ENCODE assay signal across 25 mouse cellular contexts in the genomic region with DNA sequence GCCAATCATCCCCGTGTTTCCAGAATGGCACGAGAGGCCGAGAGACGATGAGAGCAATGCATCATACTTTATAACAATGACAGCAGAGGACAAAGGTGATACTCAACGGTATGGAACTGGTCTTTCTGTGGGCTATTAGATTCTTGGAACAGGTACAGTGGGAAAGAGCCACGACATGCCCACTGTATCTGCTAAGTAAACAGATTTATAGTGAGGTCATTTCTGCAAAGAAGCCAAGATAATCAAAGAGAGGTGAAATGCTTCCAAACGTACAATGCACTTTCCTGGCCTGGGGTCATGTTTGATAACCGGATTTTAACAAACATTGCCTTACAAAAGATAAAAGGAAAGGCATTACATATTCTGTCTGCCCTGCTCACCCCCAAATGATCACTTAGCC. TPM values are rescaled to one million over a fixed set of nuclear protein-coding genes. Genes with fewer than 3 reads are reported as not detected.
DNase-seq lines count a peak whose midpoint lies in the region; ATAC-seq lines count a peak whose summit lies in the region.
"Had no signal": no experiment of that assay in that cellular context is flagged by ENCODE, and none has a peak within 500 bp of the region (broad histone marks: within the 10 kb centered on the region; RNA-seq: fewer than 3 reads in every experiment).

No protein-coding gene starts in this region.

- H3K4me3 ChIP-seq in liver, embryonic 15.5 days (replicated peaks) = no peak overlapping the region
- H3K4me3 ChIP-seq in liver, embryonic 11.5 days (ENCODE audit: low read depth, low read length) = no peak overlapping the region
- no peak overlapping the region for H3K4me3 ChIP-seq in stomach, embryonic 14.5 days (ENCODE audit: low read depth, low read length)
- no peak overlapping the region for H3K4me3 ChIP-seq in stomach, embryonic 16.5 days (replicated peaks; ENCODE audit: low read length)
- no peak overlapping the region for H3K4me3 ChIP-seq in hindbrain, embryonic 12.5 days
- H3K4me3 ChIP-seq: embryonic facial prominence, embryonic 12.5 days; embryonic facial prominence, embryonic 15.5 days; heart, adult 2 months; heart, embryonic 10.5 days; heart, embryonic 13.5 days; hindbrain, embryonic 15.5 days had no signal

- no peak overlapping the region for H3K9ac ChIP-seq in liver, embryonic 15.5 days
- no peak overlapping the region for H3K9ac ChIP-seq in liver, embryonic 11.5 days (ENCODE audit: low read depth, low read length)
- H3K9ac ChIP-seq in stomach, embryonic 14.5 days (replicated peaks; ENCODE audit: low read depth, low read length) = no peak overlapping the region
- H3K9ac ChIP-seq in stomach, embryonic 16.5 days (ENCODE audit: low read length) = no peak overlapping the region
- H3K9ac ChIP-seq in hindbrain, embryonic 12.5 days = no peak overlapping the region
- H3K9ac ChIP-seq: embryonic facial prominence, embryonic 12.5 days; embryonic facial prominence, embryonic 15.5 days; forebrain, postnatal 0 days; heart, embryonic 13.5 days; hindbrain, embryonic 15.5 days had no signal

- DNase-seq in liver, embryonic 11.5 days (ENCODE audit: low spot score) = no peak
- DNase-seq in kidney, postnatal 36 days = no peak
- DNase-seq: adrenal gland, adult 2 months; adrenal gland, postnatal 14 days; cerebellum, adult 11 months; cerebellum, adult 2 months; cerebellum, adult 9-11 months; cerebellum, postnatal 25 days; forebrain, postnatal 0 days; gastrocnemius, postnatal 10 days; gastrocnemius, postnatal 36 days; heart, adult 2 months; heart, postnatal 14 days; heart, postnatal 4 days had no signal

- 67% methylated on average over 8 of the region's 8 CpGs for WGBS in liver, embryonic 15.5 days (ENCODE audit: insufficient replicate concordance)
- WGBS in liver, embryonic 11.5 days = 77% methylated on average over 8 of the region's 8 CpGs
- WGBS in stomach, embryonic 14.5 days = 48% methylated on average over 8 of the region's 8 CpGs
- WGBS in stomach, embryonic 16.5 days = 47% methylated on average over 8 of the region's 8 CpGs
- whole genome bisulfite sequencing in hindbrain, embryonic 12.5 days = 87% methylated on average over 8 of the region's 8 CpGs

- H3K27ac ChIP-seq in liver, embryonic 15.5 days (replicated peaks) = no peak overlapping the region
- H3K27ac ChIP-seq in liver, embryonic 11.5 days (ENCODE audit: low read depth, low read length) = no peak overlapping the region
- no peak overlapping the region for H3K27ac ChIP-seq in stomach, embryonic 14.5 days (ENCODE audit: low read length)
- no peak overlapping the region for H3K27ac ChIP-seq in stomach, embryonic 16.5 days (ENCODE audit: low read length)
- no peak overlapping the region for H3K27ac ChIP-seq in hindbrain, embryonic 12.5 days
- H3K27ac ChIP-seq: embryonic facial prominence, embryonic 12.5 days; embryonic facial prominence, embryonic 15.5 days; heart, adult 2 months; heart, embryonic 10.5 days; heart, embryonic 13.5 days; hindbrain, embryonic 15.5 days had no signal

- no peaks in the 10 kb centered on the region for H3K27me3 ChIP-seq in liver, embryonic 15.5 days
- H3K27me3 ChIP-seq in liver, embryonic 11.5 days (replicated peaks; ENCODE audit: control insufficient read depth, insufficient read depth, low read length) = no peaks in the 10 kb centered on the region
- H3K27me3 ChIP-seq in stomach, embryonic 14.5 days (ENCODE audit: control insufficient read depth, insufficient read depth, low read length) = no peaks in the 10 kb centered on the region
- no peaks in the 10 kb centered on the region for H3K27me3 ChIP-seq in stomach, embryonic 16.5 days (ENCODE audit: control insufficient read depth, insufficient read depth, low read length)
- H3K27me3 ChIP-seq in hindbrain, embryonic 12.5 days = no peaks in the 10 kb centered on the region
- H3K27me3 ChIP-seq: embryonic facial prominence, embryonic 12.5 days; embryonic facial prominence, embryonic 15.5 days; heart, embryonic 13.5 days; hindbrain, embryonic 15.5 days had no signal

- ATAC-seq in liver, embryonic 15.5 days (ENCODE audit: insufficient read depth) = peak; percentile 30; the same call in 1 of the 2 replicates
- ATAC-seq in liver, embryonic 11.5 days (replicated peaks; ENCODE audit: low FRiP score) = no peak
- 0 out of 2 replicates have a peak, but pooled peaks have one; percentile 53 for ATAC-seq in stomach, embryonic 14.5 days (ENCODE audit: insufficient number of reproducible peaks, insufficient read depth, low FRiP score, low read depth)
- peak; percentile 53; the same call in 1 of the 2 replicates for ATAC-seq in stomach, embryonic 16.5 days (ENCODE audit: insufficient read depth, low FRiP score)
- ATAC-seq in hindbrain, embryonic 12.5 days (ENCODE audit: low FRiP score) = no peak
- ATAC-seq: CD4-positive, CD25-positive, alpha-beta regulatory T cell, adult 4 months; forebrain, embryonic 14.5 days; forebrain, postnatal 0 days had no signal

- H3K4me1 ChIP-seq in liver, embryonic 15.5 days (replicated peaks) = no peaks in the 10 kb centered on the region
- H3K4me1 ChIP-seq in liver, embryonic 11.5 days (replicated peaks; ENCODE audit: control insufficient read depth, insufficient read depth, low read length) = no peaks in the 10 kb centered on the region
- H3K4me1 ChIP-seq in stomach, embryonic 14.5 days (ENCODE audit: control insufficient read depth, insufficient read depth, low read length) = no peaks in the 10 kb centered on the region
- H3K4me1 ChIP-seq in stomach, embryonic 16.5 days (ENCODE audit: control insufficient read depth, insufficient read depth, low read length) = no peaks in the 10 kb centered on the region
- H3K4me1 ChIP-seq in hindbrain, embryonic 12.5 days = no peaks in the 10 kb centered on the region
- H3K4me1 ChIP-seq: embryonic facial prominence, embryonic 12.5 days; embryonic facial prominence, embryonic 15.5 days; heart, embryonic 10.5 days; hindbrain, embryonic 15.5 days had no signal

- no peaks in the 10 kb centered on the region for H3K9me3 ChIP-seq in liver, embryonic 15.5 days (replicated peaks)
- H3K9me3 ChIP-seq in liver, embryonic 11.5 days (ENCODE audit: control insufficient read depth, low read length) = no peaks in the 10 kb centered on the region
- no peaks in the 10 kb centered on the region for H3K9me3 ChIP-seq in stomach, embryonic 14.5 days (ENCODE audit: control insufficient read depth, low read depth, low read length)
- H3K9me3 ChIP-seq in stomach, embryonic 16.5 days (replicated peaks; ENCODE audit: control insufficient read depth, low read length) = no peaks in the 10 kb centered on the region
- no peaks in the 10 kb centered on the region for H3K9me3 ChIP-seq in hindbrain, embryonic 12.5 days (replicated peaks)
- H3K9me3 ChIP-seq: embryonic facial prominence, embryonic 12.5 days; embryonic facial prominence, embryonic 15.5 days; heart, embryonic 10.5 days; heart, embryonic 13.5 days; hindbrain, embryonic 15.5 days had no signal

- H3K4me2 ChIP-seq in liver, embryonic 15.5 days = no peak overlapping the region
- no peak overlapping the region for H3K4me2 ChIP-seq in liver, embryonic 11.5 days
- no peak overlapping the region for H3K4me2 ChIP-seq in stomach, embryonic 14.5 days (replicated peaks; ENCODE audit: low read depth, low read length)
- no peak overlapping the region for H3K4me2 ChIP-seq in stomach, embryonic 16.5 days (ENCODE audit: low read depth, low read length)
- H3K4me2 ChIP-seq in hindbrain, embryonic 12.5 days (replicated peaks) = no peak overlapping the region
- H3K4me2 ChIP-seq: embryonic facial prominence, embryonic 12.5 days; embryonic facial prominence, embryonic 15.5 days; heart, embryonic 13.5 days; hindbrain, embryonic 15.5 days had no signal

- peaks cover 14% of the 10 kb centered on the region for H3K36me3 ChIP-seq in liver, embryonic 15.5 days (replicated peaks)
- H3K36me3 ChIP-seq in liver, embryonic 11.5 days (ENCODE audit: control insufficient read depth, insufficient read depth, low read length) = peaks cover 2% of the 10 kb centered on the region; the same call in 1 of the 2 replicates
- H3K36me3 ChIP-seq in stomach, embryonic 14.5 days (ENCODE audit: control insufficient read depth, insufficient read depth, low read length) = no peaks in the 10 kb centered on the region; the same call in 1 of the 2 replicates
- no peaks in the 10 kb centered on the region for H3K36me3 ChIP-seq in stomach, embryonic 16.5 days (ENCODE audit: control insufficient read depth, insufficient read depth, low read length)
- H3K36me3 ChIP-seq in hindbrain, embryonic 12.5 days = peaks cover 29% of the 10 kb centered on the region; the same call in 1 of the 2 replicates
- H3K36me3 ChIP-seq: hindbrain, embryonic 15.5 days had no signal

RNA-seq across cellular contexts. Expression of gene Chd1l, which starts 13.2 kb away (rescaled TPM):
- polyA plus RNA-seq in liver, embryonic 15.5 days (2015; fragmentation: Nextera tagmentation; extraction: Ambion mirVana) = 8.9 and 10.2 TPM in 2 replicates
- 26.8 and 27.2 TPM in 2 replicates for polyA plus RNA-seq in liver, embryonic 11.5 days (2014; fragmentation: Nextera tagmentation; extraction: Ambion mirVana)
- 17.1 and 18.9 TPM in 2 replicates for polyA plus RNA-seq in stomach, embryonic 14.5 days (2014; fragmentation: Nextera tagmentation; extraction: Ambion mirVana)
- polyA plus RNA-seq in stomach, embryonic 16.5 days (2015; fragmentation: Nextera tagmentation; extraction: Ambion mirVana) = 15.8 and 16.2 TPM in 2 replicates
- polyA plus RNA-seq in hindbrain, embryonic 12.5 days (2016; fragmentation: Nextera tagmentation; extraction: Ambion mirVana) = 13.1 and 14.4 TPM in 2 replicates

RNA-seq across cellular contexts. Expression of gene Fmo5, which starts 31.8 kb away (rescaled TPM):
- 19.6 and 20.7 TPM in 2 replicates for polyA plus RNA-seq in liver, embryonic 15.5 days (2015; fragmentation: Nextera tagmentation; extraction: Ambion mirVana)
- polyA plus RNA-seq in liver, embryonic 11.5 days (2014; fragmentation: Nextera tagmentation; extraction: Ambion mirVana) = 4.1 and 4.4 TPM in 2 replicates
- polyA plus RNA-seq in stomach, embryonic 14.5 days (2014; fragmentation: Nextera tagmentation; extraction: Ambion mirVana) = 2.9 and 3.4 TPM in 2 replicates
- 9.8 and 10.4 TPM in 2 replicates for polyA plus RNA-seq in stomach, embryonic 16.5 days (2015; fragmentation: Nextera tagmentation; extraction: Ambion mirVana)
- 1.1 and 1.5 TPM in 2 replicates for polyA plus RNA-seq in hindbrain, embryonic 12.5 days (2016; fragmentation: Nextera tagmentation; extraction: Ambion mirVana)

Comparison
In these comparisons a context has a peak if more than half of its experiments do, and no peak if none do; other contexts are left out.
1. ATAC-seq: peak in liver, embryonic 15.5 days (single experiment), stomach, embryonic 14.5 days (single experiment) and stomach, embryonic 16.5 days (single experiment); none in liver, embryonic 11.5 days (single experiment) and hindbrain, embryonic 12.5 days (single experiment).